Mouse (Mus musculus) hindbrain, embryonic 13.5 days (tissue): Measurements from ENCODE around the gene Sprtn. TPM values are rescaled to one million over a fixed set of nuclear protein-coding genes. Genes with fewer than 3 reads are reported as not detected.

Experiments used
- ATAC-seq: fragments of 200-750 bp; cut with Nextera tagmentation; 2 replicates; pipeline ENCODE4 v1.8.0; 2017; ENCODE audit warnings: moderate TSS enrichment; ENCODE audit not compliant: low FRiP score
- H3K27ac ChIP-seq: fragments of 300-500 bp; sonication (generic); 2 replicates; pipeline ENCODE4 v1.5.1; 2015; ENCODE audit warnings: inconsistent platforms, mild to moderate bottlenecking, moderate library complexity
- H3K27me3 ChIP-seq: fragments of 300-500 bp; sonication (generic); 2 replicates; pipeline ENCODE4 v1.6.1; 2015; ENCODE audit warnings: mild to moderate bottlenecking, inconsistent platforms
- H3K36me3 ChIP-seq: fragments of 300-500 bp; sonication (generic); 2 replicates; pipeline ENCODE4 v1.6.1; 2015; ENCODE audit warnings: mild to moderate bottlenecking, inconsistent platforms
- H3K4me1 ChIP-seq: fragments of 300-500 bp; sonication (generic); replicated peaks from 2 replicates; pipeline ENCODE4 v1.6.1; 2015; ENCODE audit warnings: inconsistent platforms
- H3K4me2 ChIP-seq: fragments of 300-500 bp; sonication (generic); 2 replicates; pipeline ENCODE4 v1.6.1; 2015; ENCODE audit warnings: inconsistent platforms, mild to moderate bottlenecking, moderate library complexity
- H3K4me3 ChIP-seq: fragments of 300-500 bp; sonication (generic); 2 replicates; pipeline ENCODE4 v1.5.1; 2015; ENCODE audit warnings: mild to moderate bottlenecking, inconsistent platforms
- H3K9ac ChIP-seq: fragments of 300-500 bp; sonication (generic); 2 replicates; pipeline ENCODE4 v1.6.1; 2015; ENCODE audit warnings: mild to moderate bottlenecking, inconsistent platforms
- H3K9me3 ChIP-seq: fragments of 300-500 bp; sonication (generic); 2 replicates; pipeline ENCODE4 v1.6.1; 2016; ENCODE audit warnings: inconsistent platforms
- WGBS: fragments of 180-500 bp; shearing (Covaris S2); methylation state at CpG from one replicate; pipeline ENCODE4 v1.1.7; 2015; 5-methylcytosine and 5-hydroxymethylcytosine counted together
- polyA plus RNA-seq: library from polyadenylated mRNA; unstranded; fragments of >200 nt; fragmentation: Nextera tagmentation; extraction: Ambion mirVana; gene quantifications from 2 replicates; pipeline ENCODE4 v1.2.1, GENCODE M21; 2015

The Sprtn gene
- polyA plus RNA-seq, 1 experiment from 2014 or later: 9.5 TPM

DNA sequence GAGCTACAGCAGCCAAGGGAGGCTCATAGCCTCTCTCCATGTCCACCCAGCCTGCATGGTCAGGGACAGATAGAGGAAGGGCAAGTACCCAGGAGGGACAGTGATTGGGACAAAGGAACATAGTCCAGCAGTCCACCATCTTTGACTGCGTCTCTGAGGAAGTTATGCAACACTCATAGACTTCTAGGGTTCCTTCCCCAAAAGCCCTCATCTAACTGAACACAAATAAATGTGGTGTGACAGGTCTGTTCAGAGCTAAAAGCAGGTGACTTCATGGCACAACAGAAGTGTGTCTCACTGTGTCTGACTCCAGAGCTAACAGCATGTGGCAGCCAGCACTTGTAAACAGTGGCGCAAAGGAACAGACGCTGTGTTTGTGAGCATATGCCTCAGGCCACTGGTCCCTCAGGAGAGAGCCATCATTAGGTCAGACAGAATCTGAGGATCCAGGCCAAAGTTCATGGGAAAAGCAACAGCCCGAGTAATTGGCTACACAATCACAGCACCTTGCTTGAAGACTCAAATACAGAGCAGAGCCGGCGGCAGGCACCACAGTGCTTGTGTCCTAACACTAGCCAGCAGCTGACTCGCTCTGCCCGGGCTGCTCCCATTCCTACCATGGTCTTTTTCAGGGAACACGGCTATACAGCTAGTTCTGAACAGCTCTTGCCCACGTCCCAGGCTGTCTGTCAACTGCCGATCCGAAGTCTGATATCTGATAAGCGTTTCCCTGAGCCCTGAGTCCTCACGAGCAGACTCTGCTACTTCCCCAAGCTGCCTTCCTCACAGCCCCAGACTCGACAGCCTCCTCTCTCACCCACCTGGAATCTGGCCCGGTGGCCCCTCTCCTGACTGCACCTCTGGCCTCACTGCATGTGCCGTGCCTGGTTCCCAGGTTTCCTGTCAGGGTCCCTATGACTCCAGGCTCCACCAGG, 14.5 kb downstream of the Sprtn start:
- WGBS: 79% methylated on average over 17 of the region's 17 CpGs
- Histone ChIP-seq H3K9me3 (no peaks in the 10 kb centered on the region), H3K4me1 (0 out of 2 replicates have a peak, but pooled peaks cover 6% of the 10 kb centered on the region), H3K27ac (no peak overlapping the region), H3K27me3 (no peaks in the 10 kb centered on the region), H3K36me3 (peaks cover 80% of the 10 kb centered on the region), H3K9ac (no peak overlapping the region), H3K4me2 (no peak overlapping the region), H3K4me3 (no peak overlapping the region)
- ATAC-seq: no peak

DNA sequence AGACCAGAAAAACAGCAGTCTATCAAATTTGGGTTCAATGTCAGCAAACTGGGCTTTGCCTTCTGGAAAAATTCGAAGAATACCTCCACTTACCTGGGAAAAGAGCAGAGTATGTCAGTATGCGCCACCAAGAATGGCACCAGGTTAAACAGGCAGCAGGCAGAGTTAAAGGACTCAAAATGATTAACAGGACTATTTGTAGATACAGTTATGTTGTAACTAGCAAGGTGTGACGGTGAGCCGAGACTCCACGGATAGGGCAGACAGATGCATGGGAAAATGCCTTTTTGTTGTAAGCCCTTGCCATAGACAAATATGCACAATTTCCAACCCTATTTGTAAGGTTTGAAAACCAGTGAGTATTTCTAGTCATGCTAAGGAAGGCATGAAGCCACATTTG, 16.4 kb downstream of the Sprtn start:
- peaks cover 63% of the 10 kb centered on the region for H3K36me3 ChIP-seq
- H3K4me3 ChIP-seq: no peak overlapping the region
- ATAC-seq: no peak
- no peak overlapping the region for H3K27ac ChIP-seq
- WGBS: over 99% methylated on average over 5 of the region's 5 CpGs
- H3K9ac ChIP-seq: no peak overlapping the region
- no peak overlapping the region for H3K4me2 ChIP-seq
- H3K4me1 ChIP-seq: peaks cover 22% of the 10 kb centered on the region
- H3K9me3 ChIP-seq: no peaks in the 10 kb centered on the region
- H3K27me3 ChIP-seq: no peaks in the 10 kb centered on the region

GRCm38 (mm10) chr8:124917741-124918484, 20.2 kb downstream of the Sprtn start:
- Histone ChIP-seq H3K4me3 (no peak overlapping the region), H3K27ac (no peak overlapping the region), H3K9me3 (no peaks in the 10 kb centered on the region), H3K4me1 (peaks cover 36% of the 10 kb centered on the region), H3K9ac (no peak overlapping the region; the same call in 1 of the 2 replicates), H3K36me3 (peaks cover 26% of the 10 kb centered on the region), H3K4me2 (no peak overlapping the region), H3K27me3 (no peaks in the 10 kb centered on the region)
- ATAC-seq: no peak
- 84% methylated on average over 18 of the region's 18 CpGs for WGBS

DNA sequence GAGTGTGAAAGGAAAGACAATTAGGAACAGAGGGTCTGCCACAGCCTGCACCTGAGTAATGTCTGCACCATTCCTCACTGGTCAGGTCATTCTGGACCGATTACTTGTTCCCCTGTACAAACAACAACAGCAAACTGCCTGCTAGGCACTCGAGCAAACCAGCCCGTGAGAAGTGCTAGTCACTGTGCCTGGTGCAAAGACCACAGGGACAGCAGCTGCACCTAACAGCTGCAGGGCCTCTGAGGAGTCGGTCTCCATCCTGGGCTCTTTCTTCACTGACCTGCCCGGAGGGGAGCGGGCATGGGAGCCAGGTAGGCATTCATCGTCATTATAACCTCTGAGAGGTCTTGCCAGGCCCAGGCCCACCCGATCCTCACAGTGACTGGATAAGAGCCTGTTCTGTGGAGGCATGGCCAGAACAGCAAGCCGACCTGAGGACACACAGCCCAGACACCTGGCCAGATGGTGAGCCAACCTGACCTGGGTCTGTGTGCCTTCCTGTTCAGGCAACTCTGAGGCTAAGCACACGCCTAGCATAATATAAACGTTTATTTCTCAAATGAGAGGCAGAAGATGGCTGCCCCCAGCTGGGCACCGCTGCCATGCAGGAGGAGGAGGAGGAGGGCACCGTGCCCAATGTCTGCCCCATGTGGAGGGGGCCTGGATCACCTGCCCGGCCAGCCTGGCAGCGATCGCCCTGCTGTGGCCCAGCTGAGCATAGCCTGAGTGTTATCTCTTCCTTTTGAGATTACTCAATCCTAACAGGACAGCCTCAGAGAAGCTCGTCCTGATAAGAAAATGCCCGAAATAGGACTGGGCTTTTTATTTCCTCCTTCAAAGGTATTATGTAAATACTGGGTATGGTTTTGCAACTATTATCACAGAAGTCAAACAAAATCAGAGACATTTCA, 23.9 kb downstream of the Sprtn start:
- Histone ChIP-seq H3K27me3 (no peaks in the 10 kb centered on the region), H3K4me3 (no peak overlapping the region), H3K9me3 (no peaks in the 10 kb centered on the region), H3K27ac (peak overlapping the region; percentile 64), H3K9ac (peak overlapping the region; percentile 53), H3K4me2 (no peak overlapping the region), H3K36me3 (peaks cover 13% of the 10 kb centered on the region), H3K4me1 (peaks cover 48% of the 10 kb centered on the region)
- 80% methylated on average over 18 of the region's 18 CpGs for WGBS
- no peak for ATAC-seq

GRCm38 (mm10) chr8:124922490-124923089, 24.9 kb downstream of the Sprtn start:
- no peak overlapping the region; the same call in 1 of the 2 replicates for H3K27ac ChIP-seq
- H3K4me3 ChIP-seq: no peak overlapping the region
- WGBS: 76% methylated on average over 11 of the region's 11 CpGs
- no peaks in the 10 kb centered on the region for H3K9me3 ChIP-seq
- no peak for ATAC-seq
- no peak overlapping the region for H3K4me2 ChIP-seq
- no peaks in the 10 kb centered on the region for H3K27me3 ChIP-seq
- H3K36me3 ChIP-seq: peaks cover 19% of the 10 kb centered on the region
- no peak overlapping the region; the same call in 1 of the 2 replicates for H3K9ac ChIP-seq
- peaks cover 46% of the 10 kb centered on the region for H3K4me1 ChIP-seq

GRCm38 (mm10) chr8:124923971-124924652, 26.4 kb downstream of the Sprtn start:
- ATAC-seq: no peak
- peaks cover 23% of the 10 kb centered on the region for H3K36me3 ChIP-seq
- no peak overlapping the region for H3K4me2 ChIP-seq
- no peak overlapping the region for H3K9ac ChIP-seq
- peaks cover 31% of the 10 kb centered on the region for H3K4me1 ChIP-seq
- H3K9me3 ChIP-seq: no peaks in the 10 kb centered on the region
- no peaks in the 10 kb centered on the region for H3K27me3 ChIP-seq
- 80% methylated on average over 15 of the region's 15 CpGs for WGBS
- no peak overlapping the region for H3K27ac ChIP-seq
- H3K4me3 ChIP-seq: no peak overlapping the region

- Histone ChIP-seq H3K4me1 (peaks cover 29% of the 10 kb centered on the region), H3K4me2 (no peak overlapping the region), H3K9ac (no peak overlapping the region), H3K9me3 (no peaks in the 10 kb centered on the region), H3K27ac (no peak overlapping the region), H3K4me3 (no peak overlapping the region), H3K27me3 (no peaks in the 10 kb centered on the region), H3K36me3 (peaks cover 23% of the 10 kb centered on the region)
- no peak for ATAC-seq
- WGBS: 89% methylated on average over 14 of the region's 14 CpGs
Measured at GRCm38 (mm10) chr8:124925544-124926266, 28.0 kb downstream of the Sprtn start.

DNA sequence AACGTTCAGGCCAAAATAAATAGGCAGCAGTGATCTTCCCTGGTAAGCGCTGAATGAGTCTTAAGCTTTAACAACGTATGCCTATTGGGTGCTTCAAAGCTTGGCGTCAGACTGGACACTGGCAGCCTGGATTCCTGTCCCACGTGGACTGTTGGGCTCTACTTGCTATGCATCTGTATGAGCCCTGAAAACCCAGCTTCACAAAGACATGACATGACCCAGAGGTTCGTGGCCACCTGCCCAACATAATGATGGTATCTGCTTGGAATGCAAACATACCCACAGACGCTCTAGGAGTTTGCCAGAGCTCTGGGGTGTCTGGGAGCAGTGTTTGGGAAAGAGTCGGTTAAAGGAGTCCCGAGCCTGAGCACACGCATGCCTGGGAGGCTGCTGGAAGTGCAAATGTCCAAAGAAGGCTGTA, 28.7 kb downstream of the Sprtn start:
- ATAC-seq: no peak
- no peak overlapping the region for H3K27ac ChIP-seq
- WGBS: 82% methylated on average over 10 of the region's 10 CpGs
- no peak overlapping the region for H3K4me3 ChIP-seq
- H3K9ac ChIP-seq: no peak overlapping the region
- peaks cover 23% of the 10 kb centered on the region for H3K36me3 ChIP-seq
- H3K4me2 ChIP-seq: no peak overlapping the region
- H3K27me3 ChIP-seq: no peaks in the 10 kb centered on the region
- H3K4me1 ChIP-seq: peaks cover 27% of the 10 kb centered on the region
- H3K9me3 ChIP-seq: no peaks in the 10 kb centered on the region

DNA sequence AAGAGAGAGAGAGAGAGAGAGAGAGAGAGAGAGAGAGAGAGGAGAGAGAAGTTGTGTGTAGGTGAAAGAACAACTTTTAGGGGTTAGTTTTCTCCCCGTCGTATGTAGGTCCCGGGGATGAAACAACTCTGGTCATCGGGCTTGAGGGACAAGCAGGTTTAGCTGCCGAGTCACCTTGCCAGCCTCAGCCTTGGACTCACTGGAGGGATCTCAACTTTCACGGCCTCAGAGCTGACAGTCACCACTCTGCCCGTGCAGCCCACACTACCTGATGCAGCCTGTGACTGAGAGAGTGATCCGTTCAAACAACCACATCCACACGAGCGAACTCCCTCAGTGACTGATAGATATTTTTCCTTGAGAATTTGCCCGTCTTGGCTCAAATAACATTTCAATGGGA, 31.3 kb downstream of the Sprtn start:
- no peak for ATAC-seq
- H3K27me3 ChIP-seq: no peaks in the 10 kb centered on the region
- 91% methylated on average over 11 of the region's 11 CpGs for WGBS
- H3K9me3 ChIP-seq: no peaks in the 10 kb centered on the region
- no peak overlapping the region for H3K4me3 ChIP-seq
- H3K27ac ChIP-seq: no peak overlapping the region
- peaks cover 23% of the 10 kb centered on the region for H3K36me3 ChIP-seq
- no peak overlapping the region for H3K4me2 ChIP-seq
- no peak overlapping the region for H3K9ac ChIP-seq
- peaks cover 4% of the 10 kb centered on the region; the same call in 1 of the 2 replicates for H3K4me1 ChIP-seq

DNA sequence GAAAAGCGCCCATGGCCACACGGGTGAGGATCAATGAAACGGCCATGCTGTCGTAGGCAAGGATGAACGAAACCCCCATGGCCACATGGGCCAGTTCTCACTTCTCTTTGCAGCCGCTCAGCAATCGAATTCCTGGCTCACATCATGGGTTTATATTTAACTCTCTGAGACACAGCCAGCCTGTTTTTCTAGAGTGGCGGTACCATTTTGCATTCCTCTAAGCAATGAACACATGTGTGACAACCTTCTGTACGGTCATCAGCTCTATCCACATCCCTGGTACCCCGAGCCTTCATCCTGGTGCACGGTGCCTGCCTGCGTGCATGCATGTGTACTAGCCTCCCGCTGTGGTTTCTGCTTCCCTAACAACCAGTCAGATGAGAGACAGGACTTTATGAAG, 32.4 kb downstream of the Sprtn start:
- Histone ChIP-seq H3K9ac (no peak overlapping the region), H3K36me3 (peaks cover 23% of the 10 kb centered on the region), H3K4me3 (no peak overlapping the region), H3K4me2 (no peak overlapping the region), H3K4me1 (0 out of 2 replicates have a peak, but pooled peaks cover 4% of the 10 kb centered on the region), H3K27me3 (no peaks in the 10 kb centered on the region), H3K27ac (no peak overlapping the region), H3K9me3 (no peaks in the 10 kb centered on the region)
- 94% methylated on average over 13 of the region's 13 CpGs for WGBS
- no peak for ATAC-seq
